Mouse (Mus musculus): ENCODE measurements around the gene Col4a4. TPM values are rescaled to one million over a fixed set of nuclear protein-coding genes. Genes with fewer than 3 reads are reported as not detected.
A peak's percentile ranks its signal among the peaks of the same experiment; 100 is the strongest.

Col4a4 gene
- polyA plus RNA-seq, 1 experiment from 2014 or later = 0.05 TPM

DNA sequence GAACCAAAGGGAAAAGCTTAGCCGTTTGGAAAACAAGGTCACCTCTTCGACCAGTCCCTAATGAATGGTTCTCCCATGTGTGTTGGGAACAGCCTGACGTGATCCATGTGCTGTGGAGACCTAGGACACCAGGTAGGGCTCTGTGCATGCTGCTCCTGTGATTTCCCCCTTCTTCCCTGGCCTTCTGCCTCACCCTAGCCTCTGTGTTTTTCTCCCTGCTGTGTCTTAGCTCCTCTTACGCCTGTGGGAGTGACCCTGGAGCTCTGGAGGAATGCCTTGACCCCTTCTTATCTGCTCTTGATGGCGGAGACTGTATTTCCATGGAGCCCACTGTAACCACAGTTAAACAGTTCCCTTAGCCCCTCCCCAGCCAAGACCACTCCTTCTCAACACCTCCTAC, 31.8 kb downstream of the Col4a4 start:
- H3K36me3 ChIP-seq (ENCODE audit: control insufficient read depth, insufficient read depth, low read length) = no peaks in the 10 kb centered on the region
- no peak for ATAC-seq
- H3K27ac ChIP-seq (ENCODE audit: low read length) = no peak overlapping the region
- H3K27me3 ChIP-seq (replicated peaks; ENCODE audit: control insufficient read depth, insufficient read depth, low read length) = no peaks in the 10 kb centered on the region
- 60% methylated on average over 5 of the region's 5 CpGs for WGBS
- no peaks in the 10 kb centered on the region for H3K4me1 ChIP-seq (ENCODE audit: control insufficient read depth, insufficient read depth, low read length)
- no peak overlapping the region for H3K4me2 ChIP-seq (ENCODE audit: low read depth, low read length)
- no peak overlapping the region for H3K4me3 ChIP-seq (ENCODE audit: low read length)
- H3K9me3 ChIP-seq (ENCODE audit: control insufficient read depth, low read length) = no peaks in the 10 kb centered on the region
- 0 out of 2 replicates have a peak overlapping the region, but pooled peaks have one; percentile 24 for H3K9ac ChIP-seq (ENCODE audit: low read depth, low read length)

DNA sequence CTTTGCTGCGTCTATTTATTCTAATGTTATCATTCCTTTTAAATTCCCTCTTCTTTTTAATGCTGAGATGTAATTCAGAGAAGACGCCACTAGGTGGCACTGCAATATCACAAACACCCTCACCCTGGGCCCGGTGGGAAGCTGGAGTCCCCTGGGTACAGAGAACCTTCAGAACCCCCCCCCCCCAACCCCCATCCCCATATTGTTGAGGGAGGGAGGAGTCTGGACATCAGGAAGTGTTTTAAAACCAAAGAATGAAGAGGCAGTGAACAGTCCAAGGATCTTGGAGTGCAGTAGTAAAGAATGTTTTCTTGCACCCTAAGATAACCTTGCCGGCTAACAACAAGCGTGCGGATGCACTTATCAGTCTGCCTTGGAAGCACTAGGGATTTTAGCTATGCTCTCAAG, 32.2 kb downstream of the Col4a4 start:
- H3K9ac ChIP-seq (ENCODE audit: low read depth, low read length) = 0 out of 2 replicates have a peak overlapping the region, but pooled peaks have one; percentile 24
- no peaks in the 10 kb centered on the region for H3K9me3 ChIP-seq (ENCODE audit: control insufficient read depth, low read length)
- H3K4me3 ChIP-seq (ENCODE audit: low read length) = no peak overlapping the region
- ATAC-seq = peak; percentile 76
- 31% methylated on average over 6 of the region's 6 CpGs for WGBS
- no peak overlapping the region for H3K4me2 ChIP-seq (ENCODE audit: low read depth, low read length)
- H3K27ac ChIP-seq (ENCODE audit: low read length) = no peak overlapping the region
- no peaks in the 10 kb centered on the region for H3K36me3 ChIP-seq (ENCODE audit: control insufficient read depth, insufficient read depth, low read length)
- H3K27me3 ChIP-seq (replicated peaks; ENCODE audit: control insufficient read depth, insufficient read depth, low read length) = no peaks in the 10 kb centered on the region
- H3K4me1 ChIP-seq (ENCODE audit: control insufficient read depth, insufficient read depth, low read length) = no peaks in the 10 kb centered on the region

DNA sequence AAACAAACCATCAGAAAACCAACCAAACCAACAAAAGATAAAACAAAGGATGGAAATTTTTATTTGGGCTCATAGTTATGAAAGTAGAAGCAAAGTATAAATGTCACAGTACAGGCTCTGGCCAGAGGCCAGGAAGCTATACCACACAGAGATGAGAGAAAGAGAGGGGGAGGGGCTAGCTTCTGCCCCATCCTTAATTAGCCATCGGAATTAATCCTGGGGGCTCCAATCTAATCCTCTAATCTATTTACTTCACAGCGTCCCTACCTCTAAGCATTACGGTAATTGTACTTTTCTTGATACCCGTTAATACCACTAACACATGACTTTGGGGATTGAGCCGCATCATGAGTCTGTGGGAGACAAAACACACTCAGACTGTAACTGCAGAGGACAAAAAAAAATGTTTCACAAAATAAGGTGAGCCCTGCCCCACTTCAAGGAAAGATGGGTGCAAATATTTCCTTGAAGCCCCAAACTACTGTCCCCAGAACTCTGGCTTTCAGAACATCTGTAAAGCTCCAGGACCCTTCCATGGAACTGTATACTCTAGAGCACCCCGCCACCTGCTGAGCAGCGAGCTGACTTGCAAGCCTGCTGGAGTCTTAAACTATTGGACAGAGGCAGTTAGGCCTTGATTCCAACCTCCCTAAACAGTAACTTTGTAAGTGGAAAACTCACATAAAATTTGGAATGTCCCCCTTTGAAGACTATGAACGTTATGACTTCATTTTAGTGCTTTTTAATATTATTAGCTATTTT, 41.3 kb downstream of the Col4a4 start:
- Histone ChIP-seq H3K27ac (ENCODE audit: low read length) (no peak overlapping the region), H3K27me3 (replicated peaks; ENCODE audit: control insufficient read depth, insufficient read depth, low read length) (no peaks in the 10 kb centered on the region), H3K9me3 (ENCODE audit: control insufficient read depth, low read length) (no peaks in the 10 kb centered on the region), H3K4me1 (ENCODE audit: control insufficient read depth, insufficient read depth, low read length) (no peaks in the 10 kb centered on the region), H3K4me3 (ENCODE audit: low read length) (no peak overlapping the region), H3K36me3 (ENCODE audit: control insufficient read depth, insufficient read depth, low read length) (no peaks in the 10 kb centered on the region), H3K4me2 (ENCODE audit: low read depth, low read length) (no peak overlapping the region), H3K9ac (ENCODE audit: low read depth, low read length) (no peak overlapping the region)
- 74% methylated on average over 8 of the region's 8 CpGs for WGBS
- ATAC-seq = no peak

DNA sequence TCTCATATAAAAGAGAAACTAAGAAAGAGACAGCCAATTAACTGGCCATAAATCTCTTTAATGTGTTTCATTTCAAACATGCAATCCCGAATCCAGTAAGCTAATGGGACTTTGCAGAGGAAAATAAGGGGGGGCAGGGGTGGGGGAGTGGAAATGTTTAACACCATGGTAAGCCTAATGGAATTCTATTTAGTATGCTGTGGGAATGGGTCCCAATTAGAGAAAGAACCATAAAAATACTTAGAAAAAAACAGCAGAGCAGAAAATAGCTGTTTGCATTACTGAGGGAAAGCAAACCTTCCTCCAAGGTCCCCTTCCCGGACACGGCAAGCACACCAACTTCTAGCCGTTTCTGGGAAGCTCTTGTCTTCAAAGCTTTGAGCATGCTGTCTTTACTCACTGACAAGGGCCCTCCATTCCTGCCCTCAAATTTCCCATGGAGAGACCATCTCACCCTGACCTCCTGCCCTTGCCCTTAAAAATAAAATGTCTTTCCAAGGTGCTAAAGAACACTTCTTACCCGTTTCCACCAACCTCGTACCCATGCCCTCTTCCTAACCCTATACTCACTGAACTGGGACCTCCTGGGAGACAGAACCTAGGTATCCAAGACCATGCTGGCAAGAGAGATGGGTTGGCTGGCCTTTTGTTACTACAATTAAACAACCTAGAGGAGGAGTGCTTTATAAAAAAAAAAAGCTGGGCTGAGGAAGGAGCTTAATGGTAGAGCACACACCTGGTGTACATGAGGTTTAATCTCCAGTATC, 42.0 kb downstream of the Col4a4 start:
- Histone ChIP-seq H3K36me3 (ENCODE audit: control insufficient read depth, insufficient read depth, low read length) (no peaks in the 10 kb centered on the region), H3K4me3 (ENCODE audit: low read length) (no peak overlapping the region), H3K27ac (ENCODE audit: low read length) (no peak overlapping the region), H3K4me2 (ENCODE audit: low read depth, low read length) (no peak overlapping the region), H3K4me1 (ENCODE audit: control insufficient read depth, insufficient read depth, low read length) (no peaks in the 10 kb centered on the region), H3K9ac (ENCODE audit: low read depth, low read length) (no peak overlapping the region), H3K27me3 (replicated peaks; ENCODE audit: control insufficient read depth, insufficient read depth, low read length) (no peaks in the 10 kb centered on the region), H3K9me3 (ENCODE audit: control insufficient read depth, low read length) (no peaks in the 10 kb centered on the region)
- ATAC-seq = no peak
- 56% methylated on average over 6 of the region's 6 CpGs for WGBS

DNA sequence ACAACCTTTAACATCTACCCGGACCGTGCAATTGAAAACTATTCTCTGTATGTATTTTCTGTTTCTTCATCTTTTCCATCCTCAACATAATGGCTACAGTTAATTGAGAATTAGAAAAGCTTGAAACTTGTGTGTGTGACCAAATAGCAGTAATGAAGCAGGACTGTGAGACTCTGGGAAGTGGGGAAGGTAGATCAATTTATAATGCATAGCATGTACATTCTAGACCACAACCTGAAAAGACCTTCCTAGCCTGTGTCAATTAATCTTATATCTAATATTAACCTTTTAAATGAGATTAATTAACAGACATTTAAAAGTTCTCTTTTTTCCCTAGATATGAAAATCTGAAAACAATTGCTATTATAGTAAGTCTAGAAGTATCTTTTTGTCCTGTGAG, 42.7 kb downstream of the Col4a4 start:
- Histone ChIP-seq H3K4me3 (ENCODE audit: low read length) (no peak overlapping the region), H3K9me3 (ENCODE audit: control insufficient read depth, low read length) (no peaks in the 10 kb centered on the region), H3K4me2 (ENCODE audit: low read depth, low read length) (no peak overlapping the region), H3K9ac (ENCODE audit: low read depth, low read length) (no peak overlapping the region), H3K27me3 (replicated peaks; ENCODE audit: control insufficient read depth, insufficient read depth, low read length) (no peaks in the 10 kb centered on the region), H3K27ac (ENCODE audit: low read length) (no peak overlapping the region), H3K4me1 (ENCODE audit: control insufficient read depth, insufficient read depth, low read length) (no peaks in the 10 kb centered on the region), H3K36me3 (ENCODE audit: control insufficient read depth, insufficient read depth, low read length) (no peaks in the 10 kb centered on the region)
- no peak for ATAC-seq
- WGBS = 79% methylated on average over 2 of the region's 2 CpGs

DNA sequence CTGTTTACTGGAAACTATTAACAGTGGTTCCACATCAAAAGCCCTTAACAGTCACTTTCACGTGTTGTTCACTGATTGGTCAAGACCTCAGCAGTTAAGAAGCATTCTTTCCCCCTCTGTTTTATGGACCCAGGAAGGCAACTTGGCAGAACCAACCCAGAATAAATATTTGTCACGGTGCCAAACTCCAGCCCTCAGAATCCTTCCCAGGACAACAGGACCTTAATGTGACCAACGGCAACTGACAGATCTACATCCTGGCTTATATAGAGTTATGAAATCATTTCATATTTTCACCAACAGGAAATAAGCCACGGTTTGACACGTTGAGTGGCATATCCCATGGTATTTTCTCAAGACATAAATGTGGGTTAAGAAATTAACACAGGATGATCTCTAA, 46.6 kb downstream of the Col4a4 start:
- WGBS = 64% methylated on average over 5 of the region's 5 CpGs
- no peak overlapping the region for H3K4me3 ChIP-seq (ENCODE audit: low read length)
- no peak overlapping the region for H3K4me2 ChIP-seq (ENCODE audit: low read depth, low read length)
- ATAC-seq = no peak
- H3K4me1 ChIP-seq (ENCODE audit: control insufficient read depth, insufficient read depth, low read length) = no peaks in the 10 kb centered on the region
- H3K9ac ChIP-seq (ENCODE audit: low read depth, low read length) = no peak overlapping the region
- no peak overlapping the region for H3K27ac ChIP-seq (ENCODE audit: low read length)
- no peaks in the 10 kb centered on the region for H3K9me3 ChIP-seq (ENCODE audit: control insufficient read depth, low read length)
- no peaks in the 10 kb centered on the region for H3K36me3 ChIP-seq (ENCODE audit: control insufficient read depth, insufficient read depth, low read length)
- no peaks in the 10 kb centered on the region for H3K27me3 ChIP-seq (replicated peaks; ENCODE audit: control insufficient read depth, insufficient read depth, low read length)

DNA sequence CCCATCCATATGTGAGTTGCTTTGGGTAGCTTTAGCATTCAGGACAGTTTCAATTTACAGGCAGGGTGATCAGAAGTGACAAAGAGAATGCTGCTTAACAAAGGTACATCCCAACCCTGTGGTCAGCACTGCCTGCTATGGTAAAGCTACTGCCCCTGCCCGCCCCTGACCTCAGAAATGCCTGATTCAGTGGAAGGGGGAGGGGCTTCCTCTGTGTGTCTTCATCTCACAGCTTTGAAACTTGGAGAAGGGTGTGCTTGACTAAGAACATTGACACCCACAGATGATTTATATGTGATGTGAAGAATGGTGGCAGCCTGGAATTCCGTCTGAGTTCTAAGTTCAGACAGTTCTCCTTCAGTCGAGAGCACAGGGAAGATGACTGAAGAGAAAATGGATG, 48.8 kb downstream of the Col4a4 start:
- Histone ChIP-seq H3K36me3 (ENCODE audit: control insufficient read depth, insufficient read depth, low read length) (no peaks in the 10 kb centered on the region), H3K4me3 (ENCODE audit: low read length) (no peak overlapping the region), H3K4me2 (ENCODE audit: low read depth, low read length) (no peak overlapping the region), H3K9ac (ENCODE audit: low read depth, low read length) (no peak overlapping the region), H3K27ac (ENCODE audit: low read length) (no peak overlapping the region), H3K4me1 (ENCODE audit: control insufficient read depth, insufficient read depth, low read length) (no peaks in the 10 kb centered on the region), H3K27me3 (replicated peaks; ENCODE audit: control insufficient read depth, insufficient read depth, low read length) (no peaks in the 10 kb centered on the region), H3K9me3 (ENCODE audit: control insufficient read depth, low read length) (no peaks in the 10 kb centered on the region)
- 57% methylated on average over 3 of the region's 3 CpGs for WGBS
- no peak for ATAC-seq

DNA sequence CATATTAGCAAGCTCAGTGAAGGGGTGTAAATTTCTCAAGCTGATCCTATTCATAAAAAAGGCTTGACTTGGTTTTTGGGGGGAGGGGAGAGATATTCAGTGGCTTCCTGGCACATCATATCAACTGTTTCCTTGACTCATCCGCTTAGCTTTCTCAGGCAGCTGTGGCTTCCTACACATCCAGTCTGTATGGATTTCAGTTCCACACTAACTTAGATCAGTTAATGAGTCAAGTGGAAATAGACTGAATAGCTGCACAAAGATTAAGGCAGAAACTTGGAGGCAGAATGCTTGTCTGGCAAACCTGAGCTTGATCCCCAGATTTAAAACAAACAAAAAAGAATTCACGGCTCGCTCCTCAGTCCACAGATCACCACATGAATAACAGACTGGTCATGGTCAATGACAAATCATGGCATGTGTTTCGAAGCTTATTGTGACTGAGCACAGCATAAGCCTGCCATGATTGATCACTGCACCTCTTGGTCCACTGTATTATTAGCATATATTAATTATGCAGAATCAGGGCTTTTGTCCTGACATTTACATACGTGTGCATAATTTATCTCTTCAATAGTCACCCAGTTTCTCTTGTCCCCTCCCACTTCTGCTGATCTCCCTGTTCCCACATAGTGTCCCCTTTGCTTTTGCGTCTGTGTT, 50.0 kb downstream of the Col4a4 start:
- Histone ChIP-seq H3K9ac (ENCODE audit: low read depth, low read length) (no peak overlapping the region), H3K36me3 (ENCODE audit: control insufficient read depth, insufficient read depth, low read length) (no peaks in the 10 kb centered on the region), H3K4me3 (ENCODE audit: low read length) (no peak overlapping the region), H3K27ac (ENCODE audit: low read length) (no peak overlapping the region), H3K4me2 (ENCODE audit: low read depth, low read length) (no peak overlapping the region), H3K27me3 (replicated peaks; ENCODE audit: control insufficient read depth, insufficient read depth, low read length) (no peaks in the 10 kb centered on the region), H3K9me3 (ENCODE audit: control insufficient read depth, low read length) (no peaks in the 10 kb centered on the region), H3K4me1 (ENCODE audit: control insufficient read depth, insufficient read depth, low read length) (no peaks in the 10 kb centered on the region)
- no peak for ATAC-seq
- WGBS = 58% methylated on average over 6 of the region's 6 CpGs

DNA sequence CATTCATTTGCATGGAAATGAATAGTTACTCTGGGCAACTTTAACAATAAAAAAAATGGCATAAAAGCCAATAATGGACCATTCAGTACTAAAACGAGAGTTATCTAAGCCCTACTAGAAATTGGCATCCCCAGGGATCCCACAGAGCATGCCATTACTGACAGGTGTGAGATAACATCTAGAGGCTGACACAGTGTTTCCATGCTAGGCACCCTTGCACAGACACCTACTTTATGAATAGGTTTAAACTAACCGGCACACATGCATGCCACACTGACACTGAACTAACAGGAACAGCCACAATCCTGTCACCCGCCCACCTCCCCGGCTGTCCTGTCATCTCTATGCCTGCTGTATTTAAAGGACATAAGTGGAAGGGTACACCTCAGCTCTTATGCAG, 58.7 kb downstream of the Col4a4 start:
- Histone ChIP-seq H3K27ac (ENCODE audit: low read length) (no peak overlapping the region), H3K4me3 (ENCODE audit: low read length) (no peak overlapping the region), H3K4me1 (ENCODE audit: control insufficient read depth, insufficient read depth, low read length) (no peaks in the 10 kb centered on the region), H3K36me3 (ENCODE audit: control insufficient read depth, insufficient read depth, low read length) (no peaks in the 10 kb centered on the region), H3K9me3 (ENCODE audit: control insufficient read depth, low read length) (no peaks in the 10 kb centered on the region), H3K4me2 (ENCODE audit: low read depth, low read length) (no peak overlapping the region), H3K27me3 (replicated peaks; ENCODE audit: control insufficient read depth, insufficient read depth, low read length) (no peaks in the 10 kb centered on the region), H3K9ac (ENCODE audit: low read depth, low read length) (no peak overlapping the region)
- WGBS = 78% methylated on average over 4 of the region's 4 CpGs
- ATAC-seq = no peak

All from intestine, embryonic 16.5 days (tissue).